Mouse (Mus musculus) neural tube, embryonic 15.5 days (tissue): ENCODE data around the gene Dio3. TPM values are rescaled to one million over a fixed set of nuclear protein-coding genes. Genes with fewer than 3 reads are reported as not detected.

ENCODE experiments used
- ATAC-seq: fragments of 200-750 bp; cut with Nextera tagmentation; 2 replicates; pipeline ENCODE4 v1.8.0; 2017; ENCODE audit warnings: mild to moderate bottlenecking, moderate TSS enrichment, moderate library complexity; ENCODE audit not compliant: low FRiP score
- H3K27ac ChIP-seq: fragments of 300-500 bp; sonication (generic); replicated peaks from 2 replicates; pipeline ENCODE4 v1.5.1; 2015; ENCODE audit warnings: mild to moderate bottlenecking, inconsistent platforms
- H3K27me3 ChIP-seq: fragments of 300-500 bp; sonication (generic); replicated peaks from 2 replicates; pipeline ENCODE4 v1.6.1; 2015; ENCODE audit warnings: inconsistent platforms
- H3K36me3 ChIP-seq: fragments of 300-500 bp; sonication (generic); 2 replicates; pipeline ENCODE4 v1.6.1; 2015; ENCODE audit warnings: inconsistent platforms
- H3K4me1 ChIP-seq: fragments of 300-500 bp; sonication (generic); 2 replicates; pipeline ENCODE4 v1.6.1; 2015; ENCODE audit warnings: inconsistent platforms
- H3K4me2 ChIP-seq: fragments of 300-500 bp; sonication (generic); 2 replicates; pipeline ENCODE4 v1.6.1; 2015; ENCODE audit warnings: inconsistent platforms, mild to moderate bottlenecking, moderate library complexity
- H3K4me3 ChIP-seq: fragments of 300-500 bp; sonication (generic); replicated peaks from 2 replicates; pipeline ENCODE4 v1.5.1; 2015; ENCODE audit warnings: mild to moderate bottlenecking, inconsistent platforms
- H3K9ac ChIP-seq: fragments of 300-500 bp; sonication (generic); replicated peaks from 2 replicates; pipeline ENCODE4 v1.6.1; 2015; ENCODE audit warnings: mild to moderate bottlenecking, inconsistent platforms
- H3K9me3 ChIP-seq: fragments of 300-500 bp; sonication (generic); replicated peaks from 2 replicates; pipeline ENCODE4 v1.6.1; 2016; ENCODE audit warnings: inconsistent platforms
- WGBS: fragments of 180-500 bp; shearing (Covaris S2); methylation state at CpG from one replicate; pipeline ENCODE4 v1.1.7; 2015; ENCODE audit warnings: mixed read lengths; 5-methylcytosine and 5-hydroxymethylcytosine counted together
- polyA plus RNA-seq: library from polyadenylated mRNA; unstranded; fragments of >200 nt; fragmentation: Nextera tagmentation; extraction: Ambion mirVana; gene quantifications from 2 replicates; pipeline ENCODE4 v1.2.1, GENCODE M21; 2015

The Dio3 gene
- polyA plus RNA-seq, 1 experiment from 2014 or later, result 0.45 TPM

DNA sequence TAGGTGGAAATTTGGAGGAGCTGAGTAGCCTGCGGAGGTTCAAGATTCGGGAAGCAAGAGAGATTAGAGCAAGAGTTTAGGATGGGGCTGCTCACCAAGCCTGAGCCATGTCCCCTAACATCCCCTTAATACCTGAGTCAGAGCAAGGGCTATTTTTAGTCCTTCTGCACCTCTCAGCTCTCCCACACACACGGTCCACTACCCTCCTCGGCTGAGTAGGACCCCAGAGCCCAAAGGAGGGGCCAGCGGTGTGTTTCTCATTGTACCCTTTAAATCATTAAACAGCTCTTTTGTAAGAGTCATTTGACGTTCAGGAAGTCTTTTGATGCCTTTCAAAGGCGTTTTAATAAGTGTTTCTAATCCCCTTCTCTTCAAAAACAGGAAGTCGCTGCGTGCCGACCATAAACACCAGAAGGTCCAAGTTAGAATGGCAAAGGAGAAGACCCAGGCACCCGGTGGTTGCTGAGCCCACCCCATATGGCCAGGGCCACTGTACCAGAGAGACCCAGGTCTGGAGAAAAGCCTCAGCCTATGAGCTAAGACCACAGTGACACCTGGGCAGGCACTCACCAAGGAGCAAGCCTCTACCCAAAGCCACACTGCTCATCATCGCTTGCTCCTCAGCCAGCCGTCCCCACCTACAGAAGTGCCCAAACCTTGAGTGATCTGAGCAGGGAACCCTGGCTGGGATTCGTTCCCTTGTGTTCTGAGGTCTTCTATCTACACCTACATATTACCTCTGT is 22.2 kb upstream of the Dio3 start:
- no peak for ATAC-seq
- Histone ChIP-seq H3K9ac (no peak overlapping the region), H3K4me3 (no peak overlapping the region), H3K4me2 (no peak overlapping the region), H3K27ac (no peak overlapping the region), H3K9me3 (no peaks in the 10 kb centered on the region), H3K27me3 (0 out of 2 replicates have a peak, but pooled peaks cover 2% of the 10 kb centered on the region), H3K4me1 (no peaks in the 10 kb centered on the region), H3K36me3 (no peaks in the 10 kb centered on the region)
- 49% methylated on average over 14 of the region's 14 CpGs for WGBS

DNA sequence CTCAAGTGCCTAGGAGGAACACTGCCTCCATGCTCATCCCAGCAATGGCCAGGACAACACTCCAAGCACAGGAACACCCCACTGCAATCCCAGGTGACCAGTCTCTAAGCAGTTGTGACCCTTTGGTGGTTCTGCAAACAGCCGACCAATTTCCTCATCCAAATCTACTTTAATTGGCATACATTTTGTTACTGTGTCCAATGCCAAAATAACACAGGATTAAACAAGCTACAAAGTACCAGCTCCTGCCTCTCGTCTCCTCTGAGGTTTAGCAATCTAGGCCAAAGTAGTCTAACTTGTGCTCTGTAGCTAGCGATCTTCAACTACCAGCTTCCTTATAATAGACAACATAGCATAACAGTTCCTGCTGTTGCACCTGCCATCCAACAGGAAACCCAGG is 10.6 kb upstream of the Dio3 start:
- Histone ChIP-seq H3K27me3 (peaks cover 5% of the 10 kb centered on the region; the same call in 1 of the 2 replicates), H3K4me2 (no peak overlapping the region), H3K27ac (no peak overlapping the region), H3K9me3 (no peaks in the 10 kb centered on the region), H3K9ac (no peak overlapping the region), H3K4me3 (no peak overlapping the region), H3K36me3 (no peaks in the 10 kb centered on the region), H3K4me1 (no peaks in the 10 kb centered on the region)
- 91% methylated on average over 3 of the region's 3 CpGs for WGBS
- ATAC-seq, result no peak

- H3K9ac ChIP-seq, result no peak overlapping the region
- no peak for ATAC-seq
- H3K27ac ChIP-seq, result no peak overlapping the region
- peaks cover 17% of the 10 kb centered on the region for H3K27me3 ChIP-seq
- no peak overlapping the region for H3K4me2 ChIP-seq
- no peak overlapping the region for H3K4me3 ChIP-seq
- no peaks in the 10 kb centered on the region for H3K36me3 ChIP-seq
- H3K4me1 ChIP-seq, result no peaks in the 10 kb centered on the region
- no peaks in the 10 kb centered on the region for H3K9me3 ChIP-seq
- WGBS, result 69% methylated on average over 4 of the region's 4 CpGs
Measured at GRCm38 (mm10) chr12:110269686-110270085, 9.2 kb upstream of the Dio3 start.

GRCm38 (mm10) chr12:110276034-110276433 is 2.8 kb upstream of the Dio3 start:
- Histone ChIP-seq H3K27me3 (peaks cover 80% of the 10 kb centered on the region), H3K4me2 (no peak overlapping the region), H3K9ac (no peak overlapping the region), H3K27ac (no peak overlapping the region), H3K4me1 (peaks cover 29% of the 10 kb centered on the region), H3K4me3 (no peak overlapping the region), H3K9me3 (no peaks in the 10 kb centered on the region), H3K36me3 (no peaks in the 10 kb centered on the region)
- ATAC-seq, result no peak
- WGBS, result 58% methylated on average over 1 of the region's 1 CpGs

DNA sequence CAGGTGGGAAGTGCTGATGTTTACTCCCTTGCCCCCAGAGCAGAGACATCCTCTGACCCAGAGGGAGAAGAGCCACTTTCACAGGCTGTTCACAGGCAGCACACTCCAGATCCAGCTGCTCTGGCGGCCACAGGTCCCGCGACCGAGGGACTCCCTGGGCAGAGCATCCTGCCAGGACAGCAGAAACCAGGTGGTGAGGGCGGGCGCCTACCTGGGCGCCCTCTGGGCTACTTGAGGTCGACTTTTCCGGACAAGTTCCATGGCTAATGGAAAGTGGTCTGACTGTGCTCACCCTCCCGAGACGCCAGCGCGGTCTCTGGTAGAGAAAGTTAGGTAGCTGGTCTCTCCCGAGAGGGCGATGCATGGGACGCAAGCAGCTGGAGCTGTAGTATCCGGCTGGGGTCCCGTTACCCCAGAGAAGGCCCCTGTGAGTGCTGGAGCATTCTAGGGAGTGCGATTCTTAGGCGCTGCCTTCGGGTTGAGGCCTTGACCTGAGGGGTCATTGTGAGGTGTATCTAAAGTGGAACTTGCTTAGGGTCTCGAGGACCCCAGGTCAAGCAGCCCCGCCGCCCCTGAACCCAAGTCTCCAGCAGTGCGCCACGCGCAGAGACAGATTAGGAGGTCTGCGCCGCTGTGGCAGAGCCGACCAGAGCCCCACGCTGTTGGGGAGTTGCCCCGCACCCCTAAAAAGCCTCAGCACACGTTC is 1.5 kb upstream of the Dio3 start:
- H3K4me1 ChIP-seq, result peaks cover 35% of the 10 kb centered on the region
- ATAC-seq, result no peak
- H3K9ac ChIP-seq, result 0 out of 2 replicates have a peak overlapping the region, but pooled peaks have one; percentile 10
- peaks cover 91% of the 10 kb centered on the region for H3K27me3 ChIP-seq
- WGBS, result 4% methylated on average over 33 of the region's 33 CpGs
- no peak overlapping the region for H3K27ac ChIP-seq
- no peaks in the 10 kb centered on the region for H3K36me3 ChIP-seq
- H3K4me3 ChIP-seq, result peak overlapping the region; percentile 52
- peak overlapping the region; percentile 85 for H3K4me2 ChIP-seq
- H3K9me3 ChIP-seq, result no peaks in the 10 kb centered on the region

- under 1% methylated on average over 55 of the region's 58 CpGs for WGBS
- Histone ChIP-seq H3K9me3 (no peaks in the 10 kb centered on the region), H3K9ac (0 out of 2 replicates have a peak overlapping the region, but pooled peaks have one; percentile 10), H3K27ac (no peak overlapping the region), H3K36me3 (no peaks in the 10 kb centered on the region), H3K4me1 (peaks cover 35% of the 10 kb centered on the region), H3K27me3 (peaks cover 93% of the 10 kb centered on the region), H3K4me2 (peak overlapping the region; percentile 85), H3K4me3 (peak overlapping the region; percentile 52)
- no peak for ATAC-seq
Measured at GRCm38 (mm10) chr12:110277965-110278307, 932 bp upstream of the Dio3 start.

DNA sequence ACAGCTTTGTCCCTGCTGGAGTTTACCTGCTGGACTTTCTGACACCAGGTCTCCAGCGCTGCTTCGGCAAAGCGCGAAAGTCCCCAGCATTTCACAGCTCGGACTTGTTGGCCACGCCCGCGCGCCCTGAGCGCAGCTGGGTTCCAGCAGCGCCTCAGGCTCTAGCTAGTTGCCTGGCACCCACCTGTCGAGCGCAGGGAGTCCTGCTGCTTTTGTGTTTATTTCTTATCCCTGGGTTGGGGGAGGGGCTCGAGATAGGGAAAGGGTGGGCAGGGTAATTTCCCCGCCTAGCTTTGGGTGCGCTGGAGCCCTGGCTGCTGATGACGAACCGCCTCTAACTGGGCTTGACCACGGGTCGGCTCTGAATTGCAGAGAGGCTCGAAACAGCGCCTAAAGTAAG is 1.5 kb downstream of the Dio3 start:
- Histone ChIP-seq H3K27me3 (peaks cover 97% of the 10 kb centered on the region), H3K4me3 (no peak overlapping the region), H3K36me3 (no peaks in the 10 kb centered on the region), H3K27ac (no peak overlapping the region), H3K9ac (no peak overlapping the region), H3K4me2 (no peak overlapping the region), H3K9me3 (no peaks in the 10 kb centered on the region), H3K4me1 (peaks cover 35% of the 10 kb centered on the region)
- under 1% methylated on average over 22 of the region's 22 CpGs for WGBS
- no peak for ATAC-seq

- H3K27me3 ChIP-seq, result peaks cover 65% of the 10 kb centered on the region
- H3K4me2 ChIP-seq, result no peak overlapping the region
- H3K27ac ChIP-seq, result no peak overlapping the region
- no peak overlapping the region for H3K9ac ChIP-seq
- H3K4me1 ChIP-seq, result peaks cover 18% of the 10 kb centered on the region
- no peak for ATAC-seq
- H3K36me3 ChIP-seq, result no peaks in the 10 kb centered on the region
- no peaks in the 10 kb centered on the region for H3K9me3 ChIP-seq
- no peak overlapping the region for H3K4me3 ChIP-seq
- WGBS, result 5% methylated on average over 4 of the region's 4 CpGs
Measured at GRCm38 (mm10) chr12:110283792-110284191, 4.9 kb downstream of the Dio3 start.

- H3K27ac ChIP-seq, result no peak overlapping the region
- ATAC-seq, result no peak
- WGBS, result 87% methylated on average over 5 of the region's 5 CpGs
Measured at GRCm38 (mm10) chr12:110292816-110293215, 13.9 kb downstream of the Dio3 start.

DNA sequence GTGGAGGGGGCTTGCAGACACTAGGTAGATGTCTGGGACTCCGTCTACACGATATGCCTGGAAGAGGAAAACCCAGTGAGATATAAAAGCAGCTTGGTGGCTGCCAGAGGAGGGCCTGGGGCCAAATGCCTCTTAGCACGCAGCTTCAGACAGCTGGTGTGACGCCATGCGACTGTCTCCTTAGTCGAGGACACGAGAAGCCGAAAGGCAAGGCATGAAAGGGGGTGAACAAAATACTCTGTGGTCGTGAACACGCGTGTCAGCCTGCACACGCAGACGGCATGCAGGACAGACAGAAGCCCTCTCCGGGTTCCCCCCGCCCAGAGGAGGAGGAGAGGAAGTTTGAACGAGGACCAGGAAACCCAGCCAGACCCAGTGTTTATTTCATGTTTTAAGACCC is 16.0 kb downstream of the Dio3 start:
- no peak for ATAC-seq
- Histone ChIP-seq H3K4me2 (no peak overlapping the region), H3K27ac (no peak overlapping the region), H3K9me3 (no peaks in the 10 kb centered on the region), H3K4me1 (0 out of 2 replicates have a peak, but pooled peaks cover 3% of the 10 kb centered on the region), H3K9ac (no peak overlapping the region), H3K27me3 (0 out of 2 replicates have a peak, but pooled peaks cover 5% of the 10 kb centered on the region), H3K36me3 (no peaks in the 10 kb centered on the region), H3K4me3 (no peak overlapping the region)
- WGBS, result 76% methylated on average over 16 of the region's 16 CpGs

More at GRCm38 (mm10) chr12:110292816-110293215, 13.9 kb downstream of the Dio3 start:
- 0 out of 2 replicates have a peak, but pooled peaks cover 5% of the 10 kb centered on the region for H3K27me3 ChIP-seq
- no peaks in the 10 kb centered on the region for H3K4me1 ChIP-seq
- no peak overlapping the region for H3K4me3 ChIP-seq
- no peak overlapping the region for H3K9ac ChIP-seq
- no peaks in the 10 kb centered on the region for H3K36me3 ChIP-seq
- no peaks in the 10 kb centered on the region for H3K9me3 ChIP-seq
- H3K4me2 ChIP-seq, result no peak overlapping the region

DNA sequence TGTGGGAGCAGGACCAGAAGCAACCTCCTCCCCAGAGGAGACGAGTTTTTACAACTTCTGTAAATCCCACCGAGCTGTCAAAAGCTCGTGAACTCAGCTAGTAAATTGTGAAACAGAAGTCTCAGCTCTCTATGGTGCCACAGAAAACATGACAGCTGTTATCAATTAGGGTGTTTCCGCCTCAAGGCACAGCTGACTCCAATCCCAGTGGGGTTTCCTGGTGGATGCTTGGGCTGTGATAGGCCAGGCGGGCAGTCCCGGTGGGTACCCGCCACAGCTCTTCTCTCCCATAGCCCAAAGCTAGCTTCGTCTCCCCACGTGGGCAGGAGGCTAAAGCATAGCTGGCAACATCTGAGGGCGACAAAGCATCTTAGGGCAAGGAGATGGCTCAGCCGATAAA is 19.8 kb downstream of the Dio3 start:
- 0 out of 2 replicates have a peak, but pooled peaks cover 3% of the 10 kb centered on the region for H3K4me1 ChIP-seq

DNA sequence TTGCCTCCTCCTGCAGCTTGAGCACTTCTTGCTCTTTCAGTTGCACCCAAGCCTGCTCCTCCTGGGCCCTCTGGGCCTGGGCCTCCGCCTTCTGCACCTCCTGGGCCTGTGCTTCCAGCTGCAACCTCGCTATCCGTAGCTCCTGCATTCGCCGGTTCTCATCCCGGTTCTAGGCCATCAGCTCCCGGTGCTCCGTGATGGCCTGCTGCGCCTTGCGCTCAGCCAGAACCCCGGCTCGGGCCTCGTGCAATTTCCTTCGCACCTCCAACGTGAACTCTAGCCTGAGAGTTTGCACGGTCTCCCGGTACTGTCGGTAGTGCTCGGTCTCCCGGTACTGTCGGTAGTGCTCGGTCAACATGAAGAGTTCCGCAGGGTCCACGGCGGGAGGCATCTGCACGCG is 40.8 kb downstream of the Dio3 start:
- Histone ChIP-seq H3K27me3 (no peaks in the 10 kb centered on the region), H3K4me1 (no peaks in the 10 kb centered on the region), H3K4me2 (no peak overlapping the region), H3K36me3 (no peaks in the 10 kb centered on the region), H3K9me3 (no peaks in the 10 kb centered on the region), H3K27ac (no peak overlapping the region), H3K4me3 (no peak overlapping the region), H3K9ac (no peak overlapping the region)
- 93% methylated on average over 27 of the region's 27 CpGs for WGBS
- no peak for ATAC-seq

More for the DNA sequence above, 19.8 kb downstream of the Dio3 start:
- H3K27me3 ChIP-seq, result no peaks in the 10 kb centered on the region
- no peak overlapping the region for H3K4me2 ChIP-seq
- H3K9me3 ChIP-seq, result no peaks in the 10 kb centered on the region
- no peak overlapping the region for H3K4me3 ChIP-seq
- no peak overlapping the region for H3K27ac ChIP-seq
- no peak overlapping the region for H3K9ac ChIP-seq
- no peaks in the 10 kb centered on the region for H3K36me3 ChIP-seq
- WGBS, result 42% methylated on average over 11 of the region's 11 CpGs
- no peak for ATAC-seq
